Mouse (Mus musculus) thymus, adult 2 months (tissue): ENCODE data around the gene Sgsm3.

Experiments used
- CTCF ChIP-seq: fragments of 200-500 bp; IDR thresholded peaks from 2 replicates; pipeline ENCODE4 v1.5.1; 2012; ENCODE audit warnings: mild to moderate bottlenecking, control low read depth, low read length, moderate library complexity, borderline replicate concordance; ENCODE audit not compliant: control insufficient read depth, poor library complexity, insufficient read depth; ENCODE audit errors: extremely low read depth
- POLR2A ChIP-seq: fragments of 200-500 bp; IDR thresholded peaks from 2 replicates; pipeline ENCODE4 v1.6.1; 2012; ENCODE audit warnings: mild to moderate bottlenecking, low read length, control low read depth, moderate library complexity; ENCODE audit not compliant: control insufficient read depth, poor library complexity, insufficient read depth; ENCODE audit errors: extremely low read depth

DNA sequence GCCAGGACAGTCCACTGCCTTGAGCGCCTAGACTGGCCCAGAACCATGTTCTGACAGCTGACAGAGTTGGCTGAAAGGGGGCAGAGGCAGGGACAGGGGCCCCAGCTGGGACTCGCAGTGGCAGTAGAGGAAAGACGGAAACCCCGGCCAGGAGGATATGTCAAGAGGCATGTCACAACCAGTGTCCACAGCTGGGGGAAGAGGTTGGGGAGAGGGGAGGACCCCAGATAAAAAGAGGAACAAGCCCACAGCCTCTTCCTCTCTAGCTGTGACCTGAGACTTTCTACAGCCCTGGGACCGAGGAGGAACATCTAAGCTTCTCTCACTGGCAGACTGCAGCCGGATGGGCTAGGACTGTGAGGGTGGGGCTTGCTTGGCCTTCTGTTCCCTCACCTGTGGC, 43.8 kb downstream of the Sgsm3 start:
- TF ChIP-seq POLR2A (no peak), CTCF (no peak)
